Mouse (Mus musculus) layer of hippocampus, adult 9-10 months (tissue): ENCODE measurements at regions not wholly inside any gene's neighbourhood (a gene's known extent, or its start where the extent isn't known, plus 50 kb on each side); places are given as distances from the start of the nearest gene placed in this dataset.

Experiments
- DNase-seq: peaks from one replicate; pipeline ENCODE4 v3.0.0; 2022; ENCODE audit warnings: low spot score

GRCm38 (mm10) chr9:118405926-118406518, 72.0 kb upstream of the Eomes start:
- DNase-seq: no peak

- DNase-seq: no peak
These were observed 62.0 kb upstream of the Eomes start for GRCm38 (mm10) chr9:118416032-118416431.

GRCm38 (mm10) chr9:118416475-118416874, 61.5 kb upstream of the Eomes start:
- DNase-seq: no peak

- DNase-seq: no peak
These were observed 53.7 kb upstream of the Eomes start for GRCm38 (mm10) chr9:118424344-118424743.
